Mouse (Mus musculus) CH12.LX (cell line): Measurements from ENCODE around the gene Tspyl3. TPM values are rescaled to one million over a fixed set of nuclear protein-coding genes. Genes with fewer than 3 reads are reported as not detected.

ENCODE experiments used
- DNase-seq: peaks from one replicate; pipeline ENCODE4 v3.0.0-alpha.2; 2013; ENCODE audit errors: extremely low read depth
- H3K27ac ChIP-seq: 2 replicates; pipeline ENCODE4 v1.5.1; 2012; ENCODE audit warnings: low read depth, mild to moderate bottlenecking, control low read depth, moderate library complexity; ENCODE audit not compliant: insufficient read depth
- H3K27me3 ChIP-seq: replicated peaks from 2 replicates; pipeline ENCODE3; 2012; ENCODE audit warnings: inconsistent platforms
- H3K36me3 ChIP-seq, 2 experiments: replicated peaks in 1 of 2; 2 replicates each; pipeline versions ENCODE3 to v1.6.1; 2012; ENCODE audit warnings: inconsistent platforms in 1 of 2, low read length in 1 of 2, mild to moderate bottlenecking in 1 of 2, mixed read lengths in 1 of 2, moderate library complexity in 1 of 2; ENCODE audit not compliant: control insufficient read depth in 1 of 2, insufficient read depth in 1 of 2
- H3K4me1 ChIP-seq, 2 experiments: 2 replicates each; pipeline ENCODE4 v1.6.1; 2012; ENCODE audit warnings: inconsistent platforms in 1 of 2, moderate library complexity in 1 of 2; ENCODE audit not compliant: insufficient read depth in 2 of 2, control insufficient read depth in 1 of 2
- H3K4me2 ChIP-seq: 2 replicates; pipeline ENCODE4 v1.6.1; 2012; ENCODE audit warnings: low read depth, mild to moderate bottlenecking, control low read depth; ENCODE audit not compliant: poor library complexity, insufficient read depth, severe bottlenecking
- H3K4me3 ChIP-seq, 3 experiments: fragments of 150-350 bp in 1 of 3; sonication (generic) in 1 of 3; replicated peaks in 1 of 3; 2 replicates each; pipeline versions ENCODE3 to v1.5.1; 2011 to 2012; ENCODE audit warnings: low read depth in 2 of 3, low read length in 2 of 3, mild to moderate bottlenecking in 2 of 3, moderate library complexity in 2 of 3, control low read depth in 1 of 3, improper control_type of control experiment in 1 of 3, inconsistent platforms in 1 of 3, mixed read lengths in 1 of 3; ENCODE audit not compliant: poor library complexity in 1 of 3
- H3K79me2 ChIP-seq: replicated peaks from 2 replicates; pipeline ENCODE4 v1.6.1; 2012; ENCODE audit warnings: mild to moderate bottlenecking, moderate library complexity; ENCODE audit not compliant: control insufficient read depth, poor library complexity, insufficient read depth, severe bottlenecking; ENCODE audit errors: extremely low read depth
- H3K9ac ChIP-seq: 2 replicates; pipeline ENCODE4 v1.6.1; 2012; ENCODE audit warnings: low read depth, mild to moderate bottlenecking, control low read depth, moderate library complexity; ENCODE audit not compliant: insufficient read depth
- H3K9me3 ChIP-seq: replicated peaks from 2 replicates; pipeline ENCODE3; 2012; ENCODE audit warnings: low read length, inconsistent platforms, mixed read lengths
- E2F4 ChIP-seq: IDR thresholded peaks from 2 replicates; pipeline ENCODE4 v1.6.1; 2011; ENCODE audit warnings: low read depth, low read length, improper control_type of control experiment; ENCODE audit not compliant: insufficient replicate concordance
- GABPA ChIP-seq: IDR thresholded peaks from 2 replicates; pipeline ENCODE4 v1.6.1; 2012; ENCODE audit warnings: low read depth, low read length, improper control_type of control experiment, inconsistent platforms; ENCODE audit not compliant: insufficient replicate concordance
- NELFE ChIP-seq: IDR thresholded peaks from 2 replicates; pipeline ENCODE4 v1.6.1; 2011; ENCODE audit warnings: low read depth, low read length, improper control_type of control experiment
- POLR2A ChIP-seq: IDR thresholded peaks from 2 replicates; pipeline ENCODE4 v1.6.1; 2011; ENCODE audit warnings: low read depth, mild to moderate bottlenecking, improper control_type of control experiment, low read length
- RAD21 ChIP-seq: IDR thresholded peaks from 2 replicates; pipeline ENCODE4 v1.6.1; 2011; ENCODE audit warnings: low read depth, mild to moderate bottlenecking, low read length, improper control_type of control experiment, moderate library complexity
- TCF12 ChIP-seq: IDR thresholded peaks from 2 replicates; pipeline ENCODE4 v1.6.1; 2014; ENCODE audit warnings: low read depth, mild to moderate bottlenecking, inconsistent platforms, low read length, improper control_type of control experiment
- ZC3H11A ChIP-seq: IDR thresholded peaks from 2 replicates; pipeline ENCODE4 v1.6.1; 2012; ENCODE audit warnings: low read depth, mild to moderate bottlenecking, inconsistent platforms, low read length, improper control_type of control experiment
- ZKSCAN1 ChIP-seq: IDR thresholded peaks from 2 replicates; pipeline ENCODE4 v1.6.1; 2012; ENCODE audit warnings: low read depth, inconsistent platforms, low read length, improper control_type of control experiment, borderline replicate concordance
- ZMIZ1 ChIP-seq: IDR thresholded peaks from 2 replicates; pipeline ENCODE4 v1.6.1; 2012; ENCODE audit warnings: low read depth, mild to moderate bottlenecking, inconsistent platforms, low read length, improper control_type of control experiment
- dilution Hi-C: fragments of 300-500 bp; cut with MboI; formaldehyde crosslinking; loops from 2 replicates; pipeline ENCODE4 v1.14.3; 2020; ENCODE audit warnings: low sequenced_read_pairs; ENCODE audit not compliant: extremely low pct_unique_long_range_greater_than_20kb, extremely low pct_ligation_motif_present
- in situ Hi-C: fragments of 300-500 bp; cut with MboI; formaldehyde crosslinking; loops from 3 replicates; pipeline ENCODE4 v1.14.3; 2019; ENCODE audit warnings: low sequenced_read_pairs, low pct_ligation_motif_present, low pct_unique_long_range_greater_than_20kb, mixed read lengths
- polyA plus RNA-seq: library from polyadenylated mRNA; unstranded; fragments of >175 nt; gene quantifications from 2 replicates; pipeline ENCODE4 v1.2.1, GENCODE M21; 2012; ENCODE audit warnings: low read depth; ENCODE audit not compliant: insufficient read length
- total RNA-seq, 2 experiments: library from RNA; depleted of rRNA; stranded (reverse); fragments of 300-350 nt in 1 of 2; fragments of >200 nt in 1 of 2; gene quantifications; 2 replicates each; pipeline ENCODE4 v1.2.3; 2012 to 2014

Tspyl3 gene
- total and polyA plus RNA-seq, 3 experiments: 9.6 to 16.5 (median 12.1) TPM

DNA sequence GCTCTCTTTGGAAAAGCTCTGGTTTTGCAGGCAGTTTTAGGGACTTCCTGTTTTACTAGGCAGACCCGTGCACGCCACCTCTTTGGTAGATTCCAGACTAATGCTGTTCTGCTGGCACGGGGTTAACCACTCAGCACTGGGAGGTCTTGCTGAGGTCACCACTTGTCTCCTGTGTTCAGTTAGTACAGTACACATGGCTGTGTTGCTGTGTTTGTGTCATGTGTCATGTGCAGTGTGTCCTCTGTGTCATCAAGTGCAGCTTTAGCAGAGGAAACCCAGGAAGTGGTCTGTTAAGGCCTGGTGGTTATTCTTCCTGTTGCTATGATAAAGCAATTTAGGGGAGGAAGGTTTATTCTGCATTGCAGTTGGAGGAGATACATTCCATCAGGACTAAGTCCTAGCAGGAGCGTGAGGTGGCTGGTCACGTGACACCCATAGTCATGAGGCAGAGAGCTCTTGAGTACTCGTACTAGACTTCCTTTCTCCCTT is 10.4 kb downstream of the Tspyl3 start (continued):
- TF ChIP-seq RAD21: no peak
- TF ChIP-seq, all 38 proteins: peak for 5

- Histone ChIP-seq H3K36me3 (peaks cover 12 to 27% of the 10 kb centered on the region in 2 experiments), H3K4me2 (no peak overlapping the region), H3K9me3 (no peaks in the 10 kb centered on the region), H3K27me3 (no peaks in the 10 kb centered on the region)
- in situ Hi-C loops: no loop called here
- no peak for TF ChIP-seq POLR2A
- no peak for TF ChIP-seq ZKSCAN1
- no peak for TF ChIP-seq ZMIZ1
- TF ChIP-seq ZC3H11A: no peak
- TF ChIP-seq, all 38 proteins: peak for 0
- Histone ChIP-seq H3K79me2 (no peaks in the 10 kb centered on the region), H3K9ac (no peak overlapping the region), H3K4me1 (peaks cover 9 to 24% of the 10 kb centered on the region in 2 experiments), H3K27ac (no peak overlapping the region), H3K4me3 (no peak overlapping the region)
- dilution Hi-C loops: no loop called here
- no peak for DNase-seq
Observed at GRCm38 (mm10) chr2:153213351-153213750, 11.9 kb downstream of the Tspyl3 start.

DNA sequence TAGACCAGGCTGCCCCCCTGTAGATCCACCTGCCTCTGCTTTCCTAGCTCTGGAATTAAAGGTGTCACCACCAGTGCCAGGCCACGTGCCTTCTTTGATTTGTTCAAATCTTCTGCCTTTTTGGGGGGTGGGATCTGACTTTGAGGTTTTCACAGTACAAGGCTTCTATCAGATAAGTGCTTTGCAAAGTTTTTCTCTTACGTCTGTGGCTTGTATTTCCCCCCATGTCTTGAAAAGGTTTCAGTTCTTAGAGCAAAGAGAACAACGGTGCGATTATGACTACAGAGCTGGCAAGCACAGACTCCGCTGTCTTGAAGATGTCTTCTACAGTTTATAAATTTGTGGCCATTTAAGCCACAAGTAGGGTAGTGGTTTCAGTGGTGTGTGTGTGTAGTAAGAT is 13.8 kb downstream of the Tspyl3 start:
- no peak for DNase-seq
- H3K79me2 ChIP-seq: no peaks in the 10 kb centered on the region
- in situ Hi-C loops: no loop called here
- H3K36me3 ChIP-seq: peaks cover 27 to 45% of the 10 kb centered on the region in 2 experiments
- no peak overlapping the region for H3K9ac ChIP-seq
- no peaks in the 10 kb centered on the region for H3K27me3 ChIP-seq
- dilution Hi-C loops: no loop called here
- H3K4me2 ChIP-seq: no peak overlapping the region
- H3K27ac ChIP-seq: no peak overlapping the region
- H3K4me3 ChIP-seq: no peak overlapping the region
- H3K9me3 ChIP-seq: no peaks in the 10 kb centered on the region
- H3K4me1 ChIP-seq: peaks cover 9 to 24% of the 10 kb centered on the region in 2 experiments
- no peak for TF ChIP-seq ZKSCAN1
- no peak for TF ChIP-seq GABPA

DNA sequence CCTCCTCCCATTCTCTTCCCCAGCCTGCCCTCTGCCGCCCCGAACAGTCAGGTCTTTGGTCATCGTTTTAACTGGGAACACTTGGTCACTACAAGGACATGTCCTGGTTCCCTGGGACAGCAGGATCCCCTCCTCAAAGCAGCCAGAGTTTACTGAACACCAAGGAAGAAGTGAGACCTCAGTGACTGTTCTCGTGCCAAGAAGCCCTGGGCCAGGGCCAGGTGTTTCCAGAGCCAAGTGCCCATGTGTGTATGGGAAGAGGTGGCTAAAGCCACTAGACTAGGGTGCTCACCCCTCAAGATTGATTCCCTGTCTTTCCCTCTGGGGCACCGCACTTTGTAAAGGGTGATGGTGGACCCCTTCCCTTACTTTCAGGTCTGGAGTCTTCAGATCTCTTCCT is 16.0 kb downstream of the Tspyl3 start:
- peaks cover 41 to 65% of the 10 kb centered on the region in 2 experiments for H3K36me3 ChIP-seq

More for the DNA sequence above, 16.0 kb downstream of the Tspyl3 start:
- no peaks in the 10 kb centered on the region for H3K9me3 ChIP-seq
- no peaks in the 10 kb centered on the region for H3K27me3 ChIP-seq
- no peaks in the 10 kb centered on the region for H3K79me2 ChIP-seq
- TF ChIP-seq RAD21 (no peak), NELFE (no peak), E2F4 (no peak), TCF12 (no peak)
- TF ChIP-seq, all 38 proteins: peak for 0
- Histone ChIP-seq H3K4me2 (no peak overlapping the region), H3K4me3 (no peak overlapping the region), H3K4me1 (peaks cover 0 to 5% of the 10 kb centered on the region in 2 experiments; a peak in 3 of 4 replicates), H3K27ac (no peak overlapping the region), H3K9ac (no peak overlapping the region)
- in situ Hi-C loops (no loop called here), dilution Hi-C loops (no loop called here)
- no peak for DNase-seq
